ENCODE assay signal across 10 mouse cellular contexts in genomic region chr7:107045833-107046232, GRCm38 (mm10). TPM values are rescaled to one million over a fixed set of nuclear protein-coding genes. Genes with fewer than 3 reads are reported as not detected.
DNase-seq lines count a peak whose midpoint lies in the region; ATAC-seq and TF ChIP-seq lines count a peak whose summit lies in the region.
"Had no signal": no experiment of that assay in that cellular context is flagged by ENCODE, and none has a peak within 500 bp of the region (broad histone marks: within the 10 kb centered on the region; RNA-seq: fewer than 3 reads in every experiment).

No protein-coding gene starts in this region.

- ATAC-seq in heart, embryonic 16.5 days (replicated peaks; ENCODE audit: extremely low read depth, insufficient read depth, low FRiP score): 0 out of 2 replicates have a peak, but pooled peaks have one; percentile 18
- ATAC-seq in neutrophil, adult 5-6 weeks (ENCODE audit: extremely low read depth, insufficient number of reproducible peaks, low FRiP score, poor library complexity, severe bottlenecking): peak; percentile 64; the same call in 1 of the 2 replicates

- no peak for DNase-seq in heart, postnatal 25 days (ENCODE audit: low spot score)
- peak; percentile 60 for DNase-seq in thymus, postnatal 0 days (ENCODE audit: low spot score)
- no peak for DNase-seq in thymus, postnatal 36 days
- DNase-seq in embryo, embryonic 11 days: peak; percentile 58
- peak; percentile 4 to 54 for DNase-seq in layer of hippocampus, adult 2 months (ENCODE audit: low spot score in 2 of 2)
- DNase-seq in urinary bladder, postnatal 10 days (ENCODE audit: low spot score): no peak

- WGBS in heart, embryonic 16.5 days: 1% methylated on average over 5 of the region's 5 CpGs

- H3K27me3 ChIP-seq in heart, embryonic 16.5 days (ENCODE audit: control insufficient read depth, insufficient read depth, low read length): no peaks in the 10 kb centered on the region
- H3K27me3 ChIP-seq: limb, embryonic 13.5 days; stomach, embryonic 15.5 days had no signal

- H3K4me2 ChIP-seq in heart, embryonic 16.5 days (ENCODE audit: low read depth, low read length): no peak overlapping the region
- H3K4me2 ChIP-seq: limb, embryonic 13.5 days; stomach, embryonic 15.5 days had no signal

- peak; percentile 88 for TF ChIP-seq CTCF in layer of hippocampus, adult 2 months (conservative IDR thresholded peaks at IDR 0.05)

- no peak overlapping the region for H3K4me3 ChIP-seq in heart, embryonic 16.5 days (ENCODE audit: low read length)
- H3K4me3 ChIP-seq in layer of hippocampus, adult 2 months: no peak overlapping the region
- H3K4me3 ChIP-seq: limb, embryonic 13.5 days; stomach, embryonic 15.5 days had no signal

- no peaks in the 10 kb centered on the region for H3K4me1 ChIP-seq in heart, embryonic 16.5 days (ENCODE audit: control insufficient read depth, insufficient read depth, low read length)
- H3K4me1 ChIP-seq: limb, embryonic 13.5 days; stomach, embryonic 15.5 days had no signal

- intact Hi-C loops in heart, postnatal 25 days (cut with DNase I): no loop called here

- no peaks in the 10 kb centered on the region for H3K36me3 ChIP-seq in heart, embryonic 16.5 days (ENCODE audit: control insufficient read depth, insufficient read depth)
- H3K36me3 ChIP-seq: limb, embryonic 13.5 days; stomach, embryonic 15.5 days had no signal

- H3K9ac ChIP-seq in heart, embryonic 16.5 days (ENCODE audit: low read length): no peak overlapping the region
- H3K9ac ChIP-seq: limb, embryonic 13.5 days; stomach, embryonic 15.5 days had no signal

- H3K9me3 ChIP-seq in heart, embryonic 16.5 days (replicated peaks; ENCODE audit: control insufficient read depth, low read length): no peaks in the 10 kb centered on the region
- H3K9me3 ChIP-seq: limb, embryonic 13.5 days; stomach, embryonic 15.5 days had no signal

- H3K27ac ChIP-seq in heart, embryonic 16.5 days (ENCODE audit: low read length): no peak overlapping the region
- H3K27ac ChIP-seq in layer of hippocampus, adult 2 months: no peak overlapping the region
- H3K27ac ChIP-seq: limb, embryonic 13.5 days; stomach, embryonic 15.5 days had no signal

RNA-seq across cellular contexts. Expression of gene Olfr713, which starts 14.9 kb away (rescaled TPM):
- polyA plus RNA-seq in heart, embryonic 16.5 days (2015; fragmentation: Nextera tagmentation; extraction: Ambion mirVana): not detected in 2 replicates
- not detected for total RNA-seq in heart, postnatal 25 days (2021)
- 0.03 TPM in 1 of 2 replicates, not detected in the other for polyA plus RNA-seq in thymus, postnatal 0 days (2015; fragmentation: Nextera tagmentation; extraction: Ambion mirVana)
- total RNA-seq in layer of hippocampus, adult 2 months (2021): not detected
- total RNA-seq in neutrophil, adult 5-6 weeks (2017): 0.23 TPM in 1 of 2 replicates, not detected in the other
- polyA plus RNA-seq: limb, embryonic 13.5 days; stomach, embryonic 15.5 days had no signal

RNA-seq across cellular contexts. Expression of gene Olfr714, which starts 24.9 kb away (rescaled TPM):
- not detected in 2 replicates for polyA plus RNA-seq in heart, embryonic 16.5 days (2015; fragmentation: Nextera tagmentation; extraction: Ambion mirVana)
- not detected for total RNA-seq in heart, postnatal 25 days (2021)
- polyA plus RNA-seq in thymus, postnatal 0 days (2015; fragmentation: Nextera tagmentation; extraction: Ambion mirVana): not detected in 2 replicates
- total RNA-seq in layer of hippocampus, adult 2 months (2021): not detected
- 0.12 TPM in 1 of 2 replicates, not detected in the other for total RNA-seq in neutrophil, adult 5-6 weeks (2017)
- polyA plus RNA-seq: limb, embryonic 13.5 days; stomach, embryonic 15.5 days had no signal

RNA-seq across cellular contexts. Expression of gene Olfr2, which starts 40.0 kb away (rescaled TPM):
- not detected in 2 replicates for polyA plus RNA-seq in heart, embryonic 16.5 days (2015; fragmentation: Nextera tagmentation; extraction: Ambion mirVana)
- not detected for total RNA-seq in heart, postnatal 25 days (2021)
- polyA plus RNA-seq in thymus, postnatal 0 days (2015; fragmentation: Nextera tagmentation; extraction: Ambion mirVana): not detected in 2 replicates
- total RNA-seq in layer of hippocampus, adult 2 months (2021): not detected
- not detected in 2 replicates for total RNA-seq in neutrophil, adult 5-6 weeks (2017)
- polyA plus RNA-seq: limb, embryonic 13.5 days; stomach, embryonic 15.5 days had no signal

RNA-seq across cellular contexts. Expression of gene Olfr17, which starts 47.2 kb away (rescaled TPM):
- polyA plus RNA-seq in heart, embryonic 16.5 days (2015; fragmentation: Nextera tagmentation; extraction: Ambion mirVana): not detected in 2 replicates
- not detected for total RNA-seq in heart, postnatal 25 days (2021)
- polyA plus RNA-seq in thymus, postnatal 0 days (2015; fragmentation: Nextera tagmentation; extraction: Ambion mirVana): not detected in 2 replicates
- total RNA-seq in layer of hippocampus, adult 2 months (2021): not detected
- not detected in 2 replicates for total RNA-seq in neutrophil, adult 5-6 weeks (2017)
- polyA plus RNA-seq: limb, embryonic 13.5 days; stomach, embryonic 15.5 days had no signal

Comparison
In these comparisons a context has a peak if more than half of its experiments do, and no peak if none do; other contexts are left out.
1. DNase-seq: peak in thymus, postnatal 0 days (single experiment), embryo, embryonic 11 days (single experiment) and layer of hippocampus, adult 2 months (2 of 2); none in heart, postnatal 25 days (single experiment), thymus, postnatal 36 days (0 of 2) and urinary bladder, postnatal 10 days (single experiment).